Comparison of ENCODE assay signal across 8 mouse cellular contexts in the genomic region with DNA sequence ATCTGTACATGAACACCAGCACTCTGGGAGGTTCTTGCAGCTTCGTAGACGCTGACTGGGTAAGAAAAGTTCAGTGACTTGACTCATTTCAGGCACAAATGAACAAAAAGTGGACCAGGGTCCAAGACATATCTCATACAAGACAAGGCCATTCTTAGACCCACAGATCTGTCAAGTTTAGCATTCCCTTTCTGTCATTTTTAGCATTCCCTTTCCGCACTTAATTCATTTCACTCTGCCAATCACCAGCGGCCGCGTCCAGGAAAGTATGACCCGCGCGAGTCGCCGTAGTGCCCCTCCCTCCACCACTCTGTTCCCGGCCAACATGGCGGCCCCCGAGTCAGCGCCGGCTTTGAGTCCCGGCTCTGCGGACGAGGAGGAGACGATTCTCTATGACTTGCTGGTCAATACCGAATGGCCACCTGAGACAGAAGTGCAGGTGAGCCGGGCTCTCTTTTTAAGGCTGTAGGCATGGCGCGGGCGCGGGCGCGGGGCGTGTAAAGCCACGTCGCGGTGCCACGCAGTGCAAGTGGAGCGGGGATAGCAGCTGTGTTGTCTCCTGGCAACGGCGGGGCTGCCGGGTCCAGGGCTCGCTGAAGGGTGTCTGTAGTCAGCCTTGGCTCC. TPM values are rescaled to one million over a fixed set of nuclear protein-coding genes. Genes with fewer than 3 reads are reported as not detected.
DNase-seq lines count a peak whose midpoint lies in the region; ATAC-seq and TF ChIP-seq lines count a peak whose summit lies in the region.

Gene Nbas, plus strand, starts transcription at position 308 of the 624 bp plus-strand sequence.

- 0 out of 2 replicates have a peak, but pooled peaks have one; percentile 23 for TF ChIP-seq POLR2A in limb, embryonic 14.5 days (IDR thresholded peaks at IDR 0.05; ENCODE audit: borderline replicate concordance, extremely low read depth, insufficient read depth, insufficient read length)

- no peaks in the 10 kb centered on the region for H3K9me3 ChIP-seq in embryonic facial prominence, embryonic 14.5 days (ENCODE audit: control insufficient read depth, low read length)
- no peaks in the 10 kb centered on the region for H3K9me3 ChIP-seq in limb, embryonic 14.5 days (ENCODE audit: control insufficient read depth, low read length)
- no peaks in the 10 kb centered on the region for H3K9me3 ChIP-seq in midbrain, postnatal 0 days (ENCODE audit: low read length)

- peak; percentile 81 for DNase-seq in 3134 (ENCODE audit: extremely low read depth, insufficient read length, low spot score)
- DNase-seq in adrenal gland, postnatal 36 days = peak; percentile 91 to 93
- DNase-seq in embryonic facial prominence, embryonic 14.5 days (ENCODE audit: low spot score) = peak; percentile 85
- peak; percentile 83 for DNase-seq in heart, adult 8-10 months (ENCODE audit: low spot score)
- DNase-seq in kidney, adult 9 months = peak; percentile 87
- DNase-seq in limb, embryonic 14.5 days (ENCODE audit: low spot score) = peak; percentile 80
- peak; percentile 74 for DNase-seq in midbrain, postnatal 0 days (ENCODE audit: low spot score)
- DNase-seq in spleen, postnatal 14 days (ENCODE audit: low spot score in 2 of 2) = peak; percentile 61 to 73

- WGBS in embryonic facial prominence, embryonic 14.5 days = 4% methylated on average over 27 of the region's 38 CpGs
- WGBS in limb, embryonic 14.5 days = 3% methylated on average over 38 of the region's 38 CpGs
- WGBS in midbrain, postnatal 0 days = 3% methylated on average over 38 of the region's 38 CpGs

- peak within 1 kb of the TSS; percentile 90 for H3K4me3 ChIP-seq in embryonic facial prominence, embryonic 14.5 days (ENCODE audit: low read depth, low read length)
- H3K4me3 ChIP-seq in limb, embryonic 14.5 days (replicated peaks; ENCODE audit: low read length) = peak within 1 kb of the TSS; percentile 84
- peak within 1 kb of the TSS; percentile 69 for H3K4me3 ChIP-seq in midbrain, postnatal 0 days (ENCODE audit: low read depth, low read length)

- peak within 1 kb of the TSS; percentile 84 for H3K9ac ChIP-seq in embryonic facial prominence, embryonic 14.5 days (ENCODE audit: low read depth, low read length)
- peak within 1 kb of the TSS; percentile 84 for H3K9ac ChIP-seq in limb, embryonic 14.5 days (ENCODE audit: low read depth, low read length, severe bottlenecking)
- peak within 1 kb of the TSS; percentile 80 for H3K9ac ChIP-seq in midbrain, postnatal 0 days (replicated peaks; ENCODE audit: low read length, poor library complexity, severe bottlenecking)

- H3K4me1 ChIP-seq in embryonic facial prominence, embryonic 14.5 days (ENCODE audit: control insufficient read depth, insufficient read depth, low read length) = peaks cover 4% of the 10 kb centered on the region
- 0 out of 2 replicates have a peak, but pooled peaks cover 5% of the 10 kb centered on the region for H3K4me1 ChIP-seq in limb, embryonic 14.5 days (ENCODE audit: control insufficient read depth, insufficient read depth, low read length)
- peaks cover 4% of the 10 kb centered on the region; the same call in 1 of the 2 replicates for H3K4me1 ChIP-seq in midbrain, postnatal 0 days (ENCODE audit: insufficient read depth, low read length)

- H3K27me3 ChIP-seq in embryonic facial prominence, embryonic 14.5 days (replicated peaks; ENCODE audit: control insufficient read depth, insufficient read depth, low read length) = no peaks in the 10 kb centered on the region
- H3K27me3 ChIP-seq in limb, embryonic 14.5 days (ENCODE audit: control insufficient read depth, insufficient read depth, low read length) = no peaks in the 10 kb centered on the region
- H3K27me3 ChIP-seq in midbrain, postnatal 0 days (ENCODE audit: insufficient read depth, low read length) = no peaks in the 10 kb centered on the region

- peaks cover 5% of the 10 kb centered on the region; the same call in 1 of the 2 replicates for H3K36me3 ChIP-seq in embryonic facial prominence, embryonic 14.5 days (ENCODE audit: control insufficient read depth, insufficient read depth, low read length)
- H3K36me3 ChIP-seq in limb, embryonic 14.5 days (ENCODE audit: control insufficient read depth, insufficient read depth, low read length) = no peaks in the 10 kb centered on the region
- H3K36me3 ChIP-seq in midbrain, postnatal 0 days (ENCODE audit: insufficient read depth, low read length) = 0 out of 2 replicates have a peak, but pooled peaks cover 2% of the 10 kb centered on the region

- peak; percentile 93 for ATAC-seq in embryonic facial prominence, embryonic 14.5 days (ENCODE audit: low read depth)
- peak; percentile 95 for ATAC-seq in limb, embryonic 14.5 days (ENCODE audit: low FRiP score, low read depth)
- ATAC-seq in midbrain, postnatal 0 days (ENCODE audit: low FRiP score) = peak; percentile 95

- H3K27ac ChIP-seq in embryonic facial prominence, embryonic 14.5 days (replicated peaks; ENCODE audit: low read depth, low read length) = peak within 1 kb of the TSS; percentile 40; the same call in 1 of the 2 replicates
- no peak within 1 kb of the TSS for H3K27ac ChIP-seq in limb, embryonic 14.5 days (replicated peaks; ENCODE audit: low read depth, low read length)
- H3K27ac ChIP-seq in midbrain, postnatal 0 days (ENCODE audit: low read depth, low read length) = peak within 1 kb of the TSS; percentile 67

- TF ChIP-seq CTCF in midbrain, postnatal 0 days (IDR thresholded peaks at IDR 0.05) = no peak

- peak within 1 kb of the TSS; percentile 83 for H3K4me2 ChIP-seq in embryonic facial prominence, embryonic 14.5 days (ENCODE audit: low read depth, low read length)
- peak within 1 kb of the TSS; percentile 57 for H3K4me2 ChIP-seq in limb, embryonic 14.5 days (replicated peaks; ENCODE audit: low read depth, low read length, severe bottlenecking)
- H3K4me2 ChIP-seq in midbrain, postnatal 0 days (ENCODE audit: low read depth, low read length, poor library complexity, severe bottlenecking) = peak within 1 kb of the TSS; percentile 73

RNA-seq across cellular contexts. Expression of gene Nbas, which starts in this region (rescaled TPM):
- 10 to 100 TPM; 27.0 to 30.6 TPM for total RNA-seq in adrenal gland, postnatal 36 days (2021)
- 20.9 and 22.3 TPM in 2 replicates for polyA plus RNA-seq in embryonic facial prominence, embryonic 14.5 days (2014; fragmentation: Nextera tagmentation; extraction: Ambion mirVana)
- total RNA-seq in heart, adult 8-10 months (2022) = 10 to 100 TPM; 29.7 to 34.6 (median 32.7) TPM
- polyA plus RNA-seq in limb, embryonic 14.5 days (2012; rRNA removed) = 21.1 and 23.6 TPM in 2 replicates
- 18.9 and 19.0 TPM in 2 replicates for polyA plus RNA-seq in limb, embryonic 14.5 days (2014; fragmentation: Nextera tagmentation; extraction: Ambion mirVana)
- total RNA-seq in midbrain, postnatal 0 days (2014; rRNA removed) = 41.4 and 50.9 TPM in 2 replicates
- polyA plus RNA-seq in midbrain, postnatal 0 days (2015; fragmentation: Nextera tagmentation; extraction: Ambion mirVana) = 12.0 and 12.4 TPM in 2 replicates
